9 mouse cellular contexts compared by ENCODE assay signal in the genomic region with DNA sequence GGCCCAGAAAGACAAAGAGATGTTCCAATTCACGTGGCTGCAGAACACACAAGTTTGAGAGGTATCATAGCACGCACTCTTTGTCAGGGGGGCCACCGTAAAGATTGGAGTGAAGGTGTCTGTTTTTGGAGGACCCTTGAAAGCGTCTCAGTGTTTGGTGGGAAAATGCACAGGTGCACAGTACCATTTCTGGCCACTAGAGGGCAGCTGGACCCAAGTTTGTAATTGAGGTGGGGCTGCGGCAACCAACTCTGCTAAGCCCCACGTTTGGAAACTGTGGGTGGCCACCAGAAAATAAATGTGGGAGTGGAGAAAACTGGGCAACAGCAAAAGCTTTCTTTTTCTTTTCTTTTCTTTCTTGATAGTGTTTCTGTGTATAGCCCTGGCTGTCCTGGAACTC. TPM values are rescaled to one million over a fixed set of nuclear protein-coding genes. Genes with fewer than 3 reads are reported as not detected.
DNase-seq lines count a peak whose midpoint lies in the region; ATAC-seq and TF ChIP-seq lines count a peak whose summit lies in the region.
"Had no signal": no experiment of that assay in that cellular context is flagged by ENCODE, and none has a peak within 500 bp of the region (broad histone marks: within the 10 kb centered on the region; RNA-seq: fewer than 3 reads in every experiment).

No protein-coding gene starts in this region.

- H3K4me2 ChIP-seq in hindbrain, embryonic 14.5 days (replicated peaks), result no peak overlapping the region
- no peak overlapping the region for H3K4me2 ChIP-seq in hindbrain, embryonic 12.5 days (replicated peaks)
- no peak overlapping the region for H3K4me2 ChIP-seq in limb, embryonic 11.5 days (ENCODE audit: low read depth, severe bottlenecking)
- H3K4me2 ChIP-seq: lung, embryonic 15.5 days had no signal

- H3K27ac ChIP-seq in hindbrain, embryonic 14.5 days, result no peak overlapping the region
- H3K27ac ChIP-seq in hindbrain, embryonic 12.5 days, result no peak overlapping the region
- H3K27ac ChIP-seq in MEL (ENCODE audit: control insufficient read depth, low read depth, low read length), result no peak overlapping the region
- no peak overlapping the region for H3K27ac ChIP-seq in limb, embryonic 11.5 days (replicated peaks; ENCODE audit: low read depth, low read length)
- H3K27ac ChIP-seq in olfactory bulb, adult 2 months (ENCODE audit: insufficient read depth, low read depth, low read length), result no peak overlapping the region
- H3K27ac ChIP-seq: lung, embryonic 15.5 days had no signal

- peak; percentile 86 for DNase-seq in hindbrain, embryonic 14.5 days (ENCODE audit: low spot score)
- DNase-seq in MEL (ENCODE audit: low read depth, low spot score), result peak; percentile 60
- DNase-seq in cerebellum, postnatal 14 days, result peak; percentile 90 to 91
- DNase-seq in gastrocnemius, postnatal 14 days, result peak; percentile 53
- peak; percentile 88 for DNase-seq in limb, embryonic 11.5 days (ENCODE audit: low spot score)
- peak; percentile 61 to 71 for DNase-seq in thymus, postnatal 36 days

- H3K4me3 ChIP-seq in hindbrain, embryonic 14.5 days (replicated peaks; ENCODE audit: low read length), result no peak overlapping the region
- H3K4me3 ChIP-seq in hindbrain, embryonic 12.5 days, result no peak overlapping the region
- H3K4me3 ChIP-seq in MEL (ENCODE audit: control insufficient read depth in 1 of 2, insufficient read depth in 1 of 2, low read depth in 2 of 2, low read length in 2 of 2), result no peak overlapping the region
- no peak overlapping the region for H3K4me3 ChIP-seq in limb, embryonic 11.5 days (ENCODE audit: low read depth, low read length)
- H3K4me3 ChIP-seq in olfactory bulb, adult 2 months (ENCODE audit: insufficient read depth, low read depth, low read length), result no peak overlapping the region
- H3K4me3 ChIP-seq: lung, embryonic 15.5 days had no signal

- peaks cover 20% of the 10 kb centered on the region for H3K4me1 ChIP-seq in hindbrain, embryonic 14.5 days (replicated peaks; ENCODE audit: control insufficient read depth, insufficient read depth, low read length)
- peaks cover 36% of the 10 kb centered on the region for H3K4me1 ChIP-seq in hindbrain, embryonic 12.5 days
- H3K4me1 ChIP-seq in MEL (ENCODE audit: control insufficient read depth in 1 of 2, insufficient read depth in 2 of 2, low read length in 2 of 2), result no peaks in the 10 kb centered on the region
- H3K4me1 ChIP-seq in limb, embryonic 11.5 days (ENCODE audit: control insufficient read depth, insufficient read depth, low read length), result no peaks in the 10 kb centered on the region
- peaks cover 14% of the 10 kb centered on the region for H3K4me1 ChIP-seq in olfactory bulb, adult 2 months (ENCODE audit: control insufficient read depth, insufficient read depth, low read length)
- H3K4me1 ChIP-seq: lung, embryonic 15.5 days had no signal

- intact Hi-C loops in gastrocnemius, postnatal 14 days (cut with DNase I; ENCODE audit: low total_unique reads), result no loop called here

- 14% methylated on average over 6 of the region's 6 CpGs for WGBS in hindbrain, embryonic 14.5 days
- 13% methylated on average over 6 of the region's 6 CpGs for whole genome bisulfite sequencing in hindbrain, embryonic 12.5 days
- WGBS in limb, embryonic 11.5 days, result 17% methylated on average over 6 of the region's 6 CpGs
- WGBS in olfactory bulb, adult 2 months, result 12% methylated on average over 6 of the region's 6 CpGs

- H3K9me3 ChIP-seq in hindbrain, embryonic 14.5 days (ENCODE audit: control insufficient read depth, low read length), result no peaks in the 10 kb centered on the region
- no peaks in the 10 kb centered on the region for H3K9me3 ChIP-seq in hindbrain, embryonic 12.5 days (replicated peaks)
- no peaks in the 10 kb centered on the region for H3K9me3 ChIP-seq in MEL (replicated peaks; ENCODE audit: insufficient read depth, low read length)
- no peaks in the 10 kb centered on the region for H3K9me3 ChIP-seq in limb, embryonic 11.5 days (ENCODE audit: control insufficient read depth, low read length)
- H3K9me3 ChIP-seq: lung, embryonic 15.5 days had no signal

- no peaks in the 10 kb centered on the region for H3K79me2 ChIP-seq in MEL (ENCODE audit: control insufficient read depth, insufficient read depth, low read length, poor library complexity)

- ATAC-seq in hindbrain, embryonic 14.5 days (ENCODE audit: low FRiP score), result no peak
- ATAC-seq in hindbrain, embryonic 12.5 days (ENCODE audit: low FRiP score), result no peak
- no peak for ATAC-seq in limb, embryonic 11.5 days (ENCODE audit: insufficient number of reproducible peaks, low FRiP score, low TSS enrichment, low read depth)

- TF ChIP-seq RAD21 in MEL (IDR thresholded peaks at IDR 0.05; ENCODE audit: low read depth, low read length), result peak; percentile 94

- no peaks in the 10 kb centered on the region for H3K36me3 ChIP-seq in hindbrain, embryonic 14.5 days (replicated peaks; ENCODE audit: control insufficient read depth, insufficient read depth)
- H3K36me3 ChIP-seq in hindbrain, embryonic 12.5 days, result no peaks in the 10 kb centered on the region
- H3K36me3 ChIP-seq in MEL (ENCODE audit: control insufficient read depth in 1 of 2, insufficient read depth in 2 of 2, low read length in 2 of 2), result no peaks in the 10 kb centered on the region
- H3K36me3 ChIP-seq in limb, embryonic 11.5 days (ENCODE audit: control insufficient read depth, insufficient read depth, low read length), result no peaks in the 10 kb centered on the region
- H3K36me3 ChIP-seq: lung, embryonic 15.5 days had no signal

- no peak for TF ChIP-seq EP300 in MEL (IDR thresholded peaks at IDR 0.05; ENCODE audit: low read depth in 1 of 2, low read length in 2 of 2)

- TF ChIP-seq CTCF in MEL (IDR thresholded peaks at IDR 0.05 in 2 of 3, conservative IDR thresholded peaks at IDR 0.05 in 1 of 3; ENCODE audit: control insufficient read depth in 1 of 3, insufficient read depth in 1 of 3, low read depth in 2 of 3, low read length in 3 of 3, poor library complexity in 1 of 3, severe bottlenecking in 1 of 3), result peak; percentile 89 to 92 (median 92)
- peak; percentile 75 for TF ChIP-seq CTCF in olfactory bulb, adult 2 months (IDR thresholded peaks at IDR 0.05; ENCODE audit: insufficient read depth, low read depth, low read length)

- no peak for TF ChIP-seq POLR2A in MEL (IDR thresholded peaks at IDR 0.05; ENCODE audit: control insufficient read depth in 1 of 2, insufficient read depth in 1 of 2, low read depth in 1 of 2, low read length in 2 of 2, poor library complexity in 1 of 2)
- TF ChIP-seq POLR2A in olfactory bulb, adult 2 months (IDR thresholded peaks at IDR 0.05; ENCODE audit: insufficient read depth, low read depth, low read length), result no peak

- H3K9ac ChIP-seq in hindbrain, embryonic 14.5 days, result no peak overlapping the region
- no peak overlapping the region for H3K9ac ChIP-seq in hindbrain, embryonic 12.5 days
- H3K9ac ChIP-seq in MEL (ENCODE audit: control insufficient read depth, low read depth, low read length, poor library complexity, severe bottlenecking), result no peak overlapping the region
- H3K9ac ChIP-seq in limb, embryonic 11.5 days (ENCODE audit: low read length), result no peak overlapping the region
- H3K9ac ChIP-seq: lung, embryonic 15.5 days had no signal

- no peaks in the 10 kb centered on the region for H3K27me3 ChIP-seq in hindbrain, embryonic 14.5 days (ENCODE audit: control insufficient read depth, insufficient read depth, low read length)
- H3K27me3 ChIP-seq in hindbrain, embryonic 12.5 days, result peaks cover 6% of the 10 kb centered on the region; the same call in 1 of the 2 replicates
- no peaks in the 10 kb centered on the region for H3K27me3 ChIP-seq in MEL (ENCODE audit: control insufficient read depth in 1 of 2, insufficient read depth in 2 of 2, low read length in 2 of 2)
- H3K27me3 ChIP-seq in limb, embryonic 11.5 days (ENCODE audit: control insufficient read depth, insufficient read depth, low read length), result no peaks in the 10 kb centered on the region

RNA-seq across cellular contexts. Expression of a gene that starts 8.3 kb away (rescaled TPM):
- 375 and 410 TPM in 2 replicates for polyA plus RNA-seq in hindbrain, embryonic 14.5 days (2014; fragmentation: Nextera tagmentation; extraction: Ambion mirVana)
- 234 and 254 TPM in 2 replicates for polyA plus RNA-seq in hindbrain, embryonic 12.5 days (2016; fragmentation: Nextera tagmentation; extraction: Ambion mirVana)
- total RNA-seq in MEL (2012; rRNA removed), result not detected in 2 replicates
- not detected for polyA plus RNA-seq in MEL (2012; ENCODE audit: insufficient read depth in 1 of 2, insufficient read length in 2 of 2, low read depth in 1 of 2, low replicate concordance in 2 of 2, missing spikeins in 1 of 2)
- 1 to 10 TPM in 1 of 2 experiments, under 1 TPM in 1; 0.71 to 1.4 TPM for total RNA-seq in gastrocnemius, postnatal 14 days (2021)
- polyA plus RNA-seq in limb, embryonic 11.5 days (2014; fragmentation: Nextera tagmentation; extraction: Ambion mirVana), result 37.6 and 47.4 TPM in 2 replicates
- 252 and 297 TPM in 2 replicates for polyA plus RNA-seq in olfactory bulb, adult 2 months (2012; ENCODE audit: insufficient read depth, insufficient read length, low replicate concordance, missing spikeins)

RNA-seq across cellular contexts. Expression of a gene that starts 14.2 kb away (rescaled TPM):
- 10.2 and 13.2 TPM in 2 replicates for polyA plus RNA-seq in hindbrain, embryonic 14.5 days (2014; fragmentation: Nextera tagmentation; extraction: Ambion mirVana)
- 1.3 and 1.6 TPM in 2 replicates for polyA plus RNA-seq in hindbrain, embryonic 12.5 days (2016; fragmentation: Nextera tagmentation; extraction: Ambion mirVana)
- not detected in 2 replicates for total RNA-seq in MEL (2012; rRNA removed)
- not detected for polyA plus RNA-seq in MEL (2012; ENCODE audit: insufficient read depth in 1 of 2, insufficient read length in 2 of 2, low read depth in 1 of 2, low replicate concordance in 2 of 2, missing spikeins in 1 of 2)
- total RNA-seq in gastrocnemius, postnatal 14 days (2021), result not detected
- not detected in 2 replicates for polyA plus RNA-seq in limb, embryonic 11.5 days (2014; fragmentation: Nextera tagmentation; extraction: Ambion mirVana)
- not detected in 2 replicates for polyA plus RNA-seq in olfactory bulb, adult 2 months (2012; ENCODE audit: insufficient read depth, insufficient read length, low replicate concordance, missing spikeins)
- polyA plus RNA-seq: lung, embryonic 15.5 days had no signal

RNA-seq across cellular contexts. Expression of a gene that starts 21.8 kb away (rescaled TPM):
- 17.0 and 18.0 TPM in 2 replicates for polyA plus RNA-seq in hindbrain, embryonic 14.5 days (2014; fragmentation: Nextera tagmentation; extraction: Ambion mirVana)
- 51.1 and 51.4 TPM in 2 replicates for polyA plus RNA-seq in hindbrain, embryonic 12.5 days (2016; fragmentation: Nextera tagmentation; extraction: Ambion mirVana)
- total RNA-seq in MEL (2012; rRNA removed), result 23.5 and 23.7 TPM in 2 replicates
- 10 to 100 TPM in 1 of 2 experiments, not detected in 1; 56.3 TPM for polyA plus RNA-seq in MEL (2012; ENCODE audit: insufficient read depth in 1 of 2, insufficient read length in 2 of 2, low read depth in 1 of 2, low replicate concordance in 2 of 2, missing spikeins in 1 of 2)
- 1 to 10 TPM; 1.8 to 2.6 TPM for total RNA-seq in gastrocnemius, postnatal 14 days (2021)
- 88.0 and 89.3 TPM in 2 replicates for polyA plus RNA-seq in limb, embryonic 11.5 days (2014; fragmentation: Nextera tagmentation; extraction: Ambion mirVana)
- not detected in 2 replicates for polyA plus RNA-seq in olfactory bulb, adult 2 months (2012; ENCODE audit: insufficient read depth, insufficient read length, low replicate concordance, missing spikeins)

RNA-seq across cellular contexts. Expression of a gene that starts 32.4 kb away (rescaled TPM):
- polyA plus RNA-seq in hindbrain, embryonic 14.5 days (2014; fragmentation: Nextera tagmentation; extraction: Ambion mirVana), result 0.17 and 0.29 TPM in 2 replicates
- polyA plus RNA-seq in hindbrain, embryonic 12.5 days (2016; fragmentation: Nextera tagmentation; extraction: Ambion mirVana), result not detected in 2 replicates
- not detected in 2 replicates for total RNA-seq in MEL (2012; rRNA removed)
- not detected for polyA plus RNA-seq in MEL (2012; ENCODE audit: insufficient read depth in 1 of 2, insufficient read length in 2 of 2, low read depth in 1 of 2, low replicate concordance in 2 of 2, missing spikeins in 1 of 2)
- not detected for total RNA-seq in gastrocnemius, postnatal 14 days (2021)
- 0.20 TPM in 1 of 2 replicates, not detected in the other for polyA plus RNA-seq in limb, embryonic 11.5 days (2014; fragmentation: Nextera tagmentation; extraction: Ambion mirVana)
- not detected in 2 replicates for polyA plus RNA-seq in olfactory bulb, adult 2 months (2012; ENCODE audit: insufficient read depth, insufficient read length, low replicate concordance, missing spikeins)

RNA-seq across cellular contexts. Expression of a gene that starts 42.2 kb away (rescaled TPM):
- polyA plus RNA-seq in hindbrain, embryonic 14.5 days (2014; fragmentation: Nextera tagmentation; extraction: Ambion mirVana), result 0.51 and 0.68 TPM in 2 replicates
- 0.18 and 0.34 TPM in 2 replicates for polyA plus RNA-seq in hindbrain, embryonic 12.5 days (2016; fragmentation: Nextera tagmentation; extraction: Ambion mirVana)
- total RNA-seq in MEL (2012; rRNA removed), result 1.5 TPM in 2 replicates
- polyA plus RNA-seq in MEL (2012; ENCODE audit: insufficient read depth in 1 of 2, insufficient read length in 2 of 2, low read depth in 1 of 2, low replicate concordance in 2 of 2, missing spikeins in 1 of 2), result under 1 TPM in 1 of 2 experiments, not detected in 1; 0.63 TPM
- total RNA-seq in gastrocnemius, postnatal 14 days (2021), result not detected
- 0.27 TPM in 1 of 2 replicates, not detected in the other for polyA plus RNA-seq in limb, embryonic 11.5 days (2014; fragmentation: Nextera tagmentation; extraction: Ambion mirVana)
- not detected in 2 replicates for polyA plus RNA-seq in olfactory bulb, adult 2 months (2012; ENCODE audit: insufficient read depth, insufficient read length, low replicate concordance, missing spikeins)

Comparison
In these comparisons a context has a peak if more than half of its experiments do, and no peak if none do; other contexts are left out.
1. RNA of a gene that starts 8.3 kb away (polyA plus RNA-seq): 375 to 410 TPM in hindbrain, embryonic 14.5 days, 252 to 297 TPM in olfactory bulb, adult 2 months, 234 to 254 TPM in hindbrain, embryonic 12.5 days and 37.6 to 47.4 TPM in limb, embryonic 11.5 days; not detected in MEL; every median in the first group is over 10 times any median in the second.
2. Peak in every context shown above with its lines, with median percentiles within 50 percentile points of each other: DNase-seq.